ENCODE assay signal across 8 mouse cellular contexts in the genomic region with DNA sequence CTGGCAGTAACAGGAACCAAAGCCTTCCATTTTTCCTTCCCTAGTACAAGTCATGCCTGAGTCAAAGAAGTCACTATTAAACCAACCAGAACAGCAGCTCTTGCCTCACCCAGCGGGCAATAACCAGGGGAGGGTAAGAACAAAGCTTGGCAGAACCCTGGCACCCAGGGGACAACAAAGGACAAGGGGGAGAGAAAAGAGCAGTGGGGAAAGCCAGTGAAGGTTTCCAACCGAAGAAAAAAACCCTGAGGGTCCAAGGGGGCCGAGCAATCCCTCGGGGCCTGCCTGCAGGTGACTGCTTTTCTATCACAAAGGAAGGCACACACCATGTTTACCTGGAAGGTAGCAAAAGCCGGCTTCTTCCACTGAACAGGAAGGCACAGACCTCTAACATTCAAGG. TPM values are rescaled to one million over a fixed set of nuclear protein-coding genes. Genes with fewer than 3 reads are reported as not detected.
DNase-seq lines count a peak whose midpoint lies in the region; ATAC-seq lines count a peak whose summit lies in the region.

No protein-coding gene starts in this region.

- H3K9ac ChIP-seq in liver, embryonic 13.5 days: peak overlapping the region; percentile 85; the same call in 1 of the 2 replicates

- no peaks in the 10 kb centered on the region for H3K36me3 ChIP-seq in heart, embryonic 10.5 days
- H3K36me3 ChIP-seq in hindbrain, embryonic 10.5 days: no peaks in the 10 kb centered on the region
- no peaks in the 10 kb centered on the region for H3K36me3 ChIP-seq in liver, embryonic 13.5 days

- peak overlapping the region; percentile 99 for H3K4me2 ChIP-seq in liver, embryonic 13.5 days

- DNase-seq in heart, embryonic 10.5 days (ENCODE audit: low spot score): no peak
- no peak for DNase-seq in heart, adult 8-10 months (ENCODE audit: low spot score)
- peak; percentile 30 for DNase-seq in CD4-positive helper T cell, adult 2 months (ENCODE audit: low read depth, low spot score)
- no peak for DNase-seq in hindbrain, embryonic 10.5 days (ENCODE audit: low spot score)
- no peak for DNase-seq in liver, embryonic 13.5 days
- DNase-seq in ovary, postnatal 14 days (ENCODE audit: low spot score): no peak

- no peaks in the 10 kb centered on the region for H3K9me3 ChIP-seq in heart, embryonic 10.5 days
- no peaks in the 10 kb centered on the region for H3K9me3 ChIP-seq in hindbrain, embryonic 10.5 days
- no peaks in the 10 kb centered on the region for H3K9me3 ChIP-seq in liver, embryonic 13.5 days (replicated peaks)

- no peaks in the 10 kb centered on the region for H3K27me3 ChIP-seq in heart, embryonic 10.5 days (ENCODE audit: insufficient read depth, poor library complexity, severe bottlenecking)
- peaks cover 9% of the 10 kb centered on the region for H3K27me3 ChIP-seq in hindbrain, embryonic 10.5 days (ENCODE audit: insufficient read depth, poor library complexity, severe bottlenecking)
- H3K27me3 ChIP-seq in liver, embryonic 13.5 days: peaks cover 15% of the 10 kb centered on the region

- peaks cover 31% of the 10 kb centered on the region for H3K4me1 ChIP-seq in heart, embryonic 10.5 days
- H3K4me1 ChIP-seq in hindbrain, embryonic 10.5 days (replicated peaks): peaks cover 45% of the 10 kb centered on the region
- peaks cover 42% of the 10 kb centered on the region for H3K4me1 ChIP-seq in liver, embryonic 13.5 days (replicated peaks)

- peak overlapping the region; percentile 93; the same call in 1 of the 2 replicates for H3K27ac ChIP-seq in heart, embryonic 10.5 days
- H3K27ac ChIP-seq in hindbrain, embryonic 10.5 days: peak overlapping the region; percentile 89; the same call in 1 of the 2 replicates
- no peak overlapping the region for H3K27ac ChIP-seq in liver, embryonic 13.5 days

- peak overlapping the region; percentile 86 for H3K4me3 ChIP-seq in heart, embryonic 10.5 days
- H3K4me3 ChIP-seq in hindbrain, embryonic 10.5 days: peak overlapping the region; percentile 79
- H3K4me3 ChIP-seq in liver, embryonic 13.5 days (replicated peaks): peak overlapping the region; percentile 77

- no peak for ATAC-seq in liver, embryonic 13.5 days (ENCODE audit: low read depth)
- ATAC-seq in erythroblast, adult 5-6 weeks (replicated peaks; ENCODE audit: low FRiP score, poor library complexity, severe bottlenecking): no peak
- ATAC-seq in inflammation-experienced regulatory T-cells, adult 6 months: no peak

- WGBS in heart, embryonic 10.5 days: 67% methylated on average over 5 of the region's 5 CpGs
- WGBS in hindbrain, embryonic 10.5 days: 54% methylated on average over 5 of the region's 5 CpGs
- WGBS in liver, embryonic 13.5 days (ENCODE audit: insufficient replicate concordance): 63% methylated on average over 5 of the region's 5 CpGs

RNA-seq across cellular contexts. Expression of gene Cyth1, which starts 1.7 kb away (rescaled TPM):
- 15.5 and 15.6 TPM in 2 replicates for polyA plus RNA-seq in heart, embryonic 10.5 days (2016; fragmentation: Nextera tagmentation; extraction: Ambion mirVana)
- 10 to 100 TPM; 34.5 to 56.9 (median 50.9) TPM for total RNA-seq in heart, adult 8-10 months (2022)
- polyA plus RNA-seq in hindbrain, embryonic 10.5 days (2016; fragmentation: Nextera tagmentation; extraction: Ambion mirVana): 13.9 and 23.0 TPM in 2 replicates
- 2.3 and 3.1 TPM in 2 replicates for polyA plus RNA-seq in liver, embryonic 13.5 days (2015; fragmentation: Nextera tagmentation; extraction: Ambion mirVana)
- total RNA-seq in erythroblast, adult 5-6 weeks (2015; ENCODE audit: low replicate concordance): 2.7 and 6.0 TPM in 2 replicates
- 3.6 and 14.4 TPM in 2 replicates for total RNA-seq in erythroblast, adult 5-6 weeks (2017; ENCODE audit: low replicate concordance)
- polyA plus RNA-seq in inflammation-experienced regulatory T-cells, adult 6 months (2017; shearing (Covaris generic)): 10 to 100 TPM; 33.8 to 51.6 (median 41.7) TPM

RNA-seq across cellular contexts. Expression of gene Usp36, which starts 43.3 kb away (rescaled TPM):
- 19.5 and 22.4 TPM in 2 replicates for polyA plus RNA-seq in heart, embryonic 10.5 days (2016; fragmentation: Nextera tagmentation; extraction: Ambion mirVana)
- 10 to 100 TPM; 13.2 to 14.5 (median 13.9) TPM for total RNA-seq in heart, adult 8-10 months (2022)
- 18.9 and 21.6 TPM in 2 replicates for polyA plus RNA-seq in hindbrain, embryonic 10.5 days (2016; fragmentation: Nextera tagmentation; extraction: Ambion mirVana)
- polyA plus RNA-seq in liver, embryonic 13.5 days (2015; fragmentation: Nextera tagmentation; extraction: Ambion mirVana): 6.9 and 7.9 TPM in 2 replicates
- 2.1 and 4.6 TPM in 2 replicates for total RNA-seq in erythroblast, adult 5-6 weeks (2015; ENCODE audit: low replicate concordance)
- total RNA-seq in erythroblast, adult 5-6 weeks (2017; ENCODE audit: low replicate concordance): 1.3 and 2.7 TPM in 2 replicates
- 10 to 100 TPM; 14.3 to 24.4 (median 22.5) TPM for polyA plus RNA-seq in inflammation-experienced regulatory T-cells, adult 6 months (2017; shearing (Covaris generic))
